ENCODE assay signal across 9 mouse cellular contexts in genomic region chr1:136061041-136061789, GRCm38 (mm10). TPM values are rescaled to one million over a fixed set of nuclear protein-coding genes. Genes with fewer than 3 reads are reported as not detected.
DNase-seq lines count a peak whose midpoint lies in the region; ATAC-seq and TF ChIP-seq lines count a peak whose summit lies in the region.
"Had no signal": no experiment of that assay in that cellular context is flagged by ENCODE, and none has a peak within 500 bp of the region (broad histone marks: within the 10 kb centered on the region; RNA-seq: fewer than 3 reads in every experiment).

No protein-coding gene starts in this region.

- peak; percentile 66 for TF ChIP-seq CTCF in left cerebral cortex, adult 2 months (IDR thresholded peaks at IDR 0.05)

- H3K4me1 ChIP-seq in hindbrain, embryonic 12.5 days, result peaks cover 9% of the 10 kb centered on the region

- no peak overlapping the region for H3K4me3 ChIP-seq in hindbrain, embryonic 12.5 days
- no peak overlapping the region for H3K4me3 ChIP-seq in left cerebral cortex, adult 2 months

- H3K4me2 ChIP-seq in hindbrain, embryonic 12.5 days (replicated peaks), result no peak overlapping the region

- intact Hi-C loops in left cerebral cortex, adult 2 months (cut with DNase I), result loop anchor here (2.0 to 5.0 kb wide), 2 partner anchors 56 to 72 kb away; no protein-coding TSS in a partner anchor

- H3K27me3 ChIP-seq in hindbrain, embryonic 12.5 days, result peaks cover 2% of the 10 kb centered on the region; the same call in 1 of the 2 replicates

- ATAC-seq in hindbrain, embryonic 12.5 days (ENCODE audit: low FRiP score), result peak; percentile 39; the same call in 1 of the 2 replicates
- no peak for ATAC-seq in megakaryocyte progenitor cell, adult 5-6 weeks (replicated peaks; ENCODE audit: poor library complexity)

- no peak overlapping the region for H3K27ac ChIP-seq in hindbrain, embryonic 12.5 days
- peak overlapping the region; percentile 69 for H3K27ac ChIP-seq in left cerebral cortex, adult 2 months
- H3K27ac ChIP-seq: macrophage had no signal

- H3K36me3 ChIP-seq in hindbrain, embryonic 12.5 days, result no peaks in the 10 kb centered on the region

- WGBS in hindbrain, embryonic 12.5 days, result 54% methylated on average over 9 of the region's 9 CpGs

- no peaks in the 10 kb centered on the region for H3K9me3 ChIP-seq in hindbrain, embryonic 12.5 days (replicated peaks)

- DNase-seq in thymus, adult 18-20 months, result peak; percentile 7 to 28
- no peak for DNase-seq in thymus, postnatal 0 days (ENCODE audit: low spot score)
- DNase-seq in cerebellum, postnatal 25 days, result peak; percentile 86 to 89
- DNase-seq in left cerebral cortex, adult 2 months (ENCODE audit: extremely low spot score in 1 of 2, low spot score in 2 of 2), result peak; percentile 79 to 80
- DNase-seq in right cerebral cortex, postnatal 25 days, result peak; percentile 77

- no peak overlapping the region for H3K9ac ChIP-seq in hindbrain, embryonic 12.5 days

RNA-seq across cellular contexts. Expression of gene Cacna1s, which starts 8.7 kb away (rescaled TPM):
- 1.3 and 1.6 TPM in 2 replicates for polyA plus RNA-seq in thymus, postnatal 0 days (2015; fragmentation: Nextera tagmentation; extraction: Ambion mirVana)
- 0.18 and 1.3 TPM in 2 replicates for polyA plus RNA-seq in hindbrain, embryonic 12.5 days (2016; fragmentation: Nextera tagmentation; extraction: Ambion mirVana)
- total RNA-seq in left cerebral cortex, adult 2 months (2021), result 1 to 10 TPM; 1.3 to 1.8 TPM
- not detected in 2 replicates for total RNA-seq in megakaryocyte progenitor cell, adult 5-6 weeks (2015)
- total RNA-seq in megakaryocyte progenitor cell, adult 5-6 weeks (2017), result not detected in 2 replicates
- polyA plus RNA-seq: macrophage had no signal

RNA-seq across cellular contexts. Expression of gene Ascl5, which starts 10.6 kb away (rescaled TPM):
- not detected in 2 replicates for polyA plus RNA-seq in thymus, postnatal 0 days (2015; fragmentation: Nextera tagmentation; extraction: Ambion mirVana)
- not detected in 2 replicates for polyA plus RNA-seq in hindbrain, embryonic 12.5 days (2016; fragmentation: Nextera tagmentation; extraction: Ambion mirVana)
- 1 to 10 TPM; 1.8 to 2.0 TPM for total RNA-seq in left cerebral cortex, adult 2 months (2021)
- not detected in 2 replicates for total RNA-seq in megakaryocyte progenitor cell, adult 5-6 weeks (2015)
- not detected in 2 replicates for total RNA-seq in megakaryocyte progenitor cell, adult 5-6 weeks (2017)
- polyA plus RNA-seq: gonadal fat pad, adult 2 months; macrophage had no signal

RNA-seq across cellular contexts. Expression of gene Tmem9, which starts 53.3 kb away (rescaled TPM):
- polyA plus RNA-seq in thymus, postnatal 0 days (2015; fragmentation: Nextera tagmentation; extraction: Ambion mirVana), result 71.8 and 72.2 TPM in 2 replicates
- 137 and 141 TPM in 2 replicates for polyA plus RNA-seq in hindbrain, embryonic 12.5 days (2016; fragmentation: Nextera tagmentation; extraction: Ambion mirVana)
- total RNA-seq in left cerebral cortex, adult 2 months (2021), result 10 to 100 TPM; 53.7 to 56.7 TPM
- 5.8 and 12.7 TPM in 2 replicates for total RNA-seq in megakaryocyte progenitor cell, adult 5-6 weeks (2015)
- 5.1 and 9.2 TPM in 2 replicates for total RNA-seq in megakaryocyte progenitor cell, adult 5-6 weeks (2017)

RNA-seq across cellular contexts. Expression of gene Igfn1, which starts 55.1 kb away (rescaled TPM):
- polyA plus RNA-seq in thymus, postnatal 0 days (2015; fragmentation: Nextera tagmentation; extraction: Ambion mirVana), result 0.06 and 0.10 TPM in 2 replicates
- polyA plus RNA-seq in hindbrain, embryonic 12.5 days (2016; fragmentation: Nextera tagmentation; extraction: Ambion mirVana), result not detected in 2 replicates
- total RNA-seq in left cerebral cortex, adult 2 months (2021), result 10 to 100 TPM; 18.5 to 20.2 TPM
- total RNA-seq in megakaryocyte progenitor cell, adult 5-6 weeks (2015), result not detected in 2 replicates
- not detected in 2 replicates for total RNA-seq in megakaryocyte progenitor cell, adult 5-6 weeks (2017)
- polyA plus RNA-seq: macrophage had no signal
